Mouse (Mus musculus): Measurements from ENCODE around the gene Prkcz. TPM values are rescaled to one million over a fixed set of nuclear protein-coding genes. Genes with fewer than 3 reads are reported as not detected.

Gene Prkcz
- total RNA-seq, 2 experiments from 2014 or later: 221 to 226 TPM

- no peak for TF ChIP-seq CTCF (IDR thresholded peaks at IDR 0.05)
- no peak for DNase-seq (ENCODE audit: extremely low spot score in 1 of 2, low spot score in 2 of 2)
- Histone ChIP-seq H3K4me3 (peak overlapping the region; percentile 14; the same call in 1 of the 2 replicates), H3K27ac (peak overlapping the region; percentile 100)
- intact Hi-C loops (cut with DNase I): loop anchor here (1.0 kb wide), 1 partner anchor 11 kb away; no protein-coding TSS in a partner anchor
Observed at GRCm38 (mm10) chr4:155234371-155235310, 126.5 kb downstream of the Prkcz start.

GRCm38 (mm10) chr4:155233878-155234277, 127.3 kb downstream of the Prkcz start:
- TF ChIP-seq CTCF (IDR thresholded peaks at IDR 0.05): no peak; the same call in 1 of the 2 replicates
- Histone ChIP-seq H3K4me3 (no peak overlapping the region), H3K27ac (peak overlapping the region; percentile 100)
- intact Hi-C loops (cut with DNase I): loop anchor here (1.0 kb wide), 1 partner anchor 11 kb away; no protein-coding TSS in a partner anchor
- DNase-seq (ENCODE audit: extremely low spot score in 1 of 2, low spot score in 2 of 2): peak; percentile 85 to 90

- no peak for TF ChIP-seq CTCF (IDR thresholded peaks at IDR 0.05)
- Histone ChIP-seq H3K27ac (no peak overlapping the region), H3K4me3 (no peak overlapping the region)
- no peak for DNase-seq (ENCODE audit: extremely low spot score in 1 of 2, low spot score in 2 of 2)
- intact Hi-C loops (cut with DNase I): no loop called here
Observed at GRCm38 (mm10) chr4:155228461-155228860, 132.7 kb downstream of the Prkcz start.

- no peak overlapping the region for H3K4me3 ChIP-seq
- H3K27ac ChIP-seq: no peak overlapping the region
- DNase-seq (ENCODE audit: extremely low spot score in 1 of 2, low spot score in 2 of 2): no peak
- TF ChIP-seq CTCF (IDR thresholded peaks at IDR 0.05): no peak
- intact Hi-C loops (cut with DNase I): no loop called here
Observed at GRCm38 (mm10) chr4:155227986-155228385, 133.2 kb downstream of the Prkcz start.

GRCm38 (mm10) chr4:155225918-155226317, 135.2 kb downstream of the Prkcz start:
- no peak for TF ChIP-seq CTCF (IDR thresholded peaks at IDR 0.05)
- Histone ChIP-seq H3K27ac (no peak overlapping the region), H3K4me3 (no peak overlapping the region)
- no peak for DNase-seq (ENCODE audit: extremely low spot score in 1 of 2, low spot score in 2 of 2)
- intact Hi-C loops (cut with DNase I): no loop called here

- Histone ChIP-seq H3K27ac (peak overlapping the region; percentile 100), H3K4me3 (peak overlapping the region; percentile 56)
- DNase-seq (ENCODE audit: extremely low spot score in 1 of 2, low spot score in 2 of 2): no peak
- intact Hi-C loops (cut with DNase I): loop anchor here (1.0 to 5.0 kb wide), 3 partner anchors 10 to 77 kb away; partner anchors contain the start of gene Faap20
- TF ChIP-seq CTCF (IDR thresholded peaks at IDR 0.05): no peak
Observed at GRCm38 (mm10) chr4:155223594-155224528, 137.3 kb downstream of the Prkcz start.

- peak; percentile 100 for DNase-seq (ENCODE audit: extremely low spot score in 1 of 2, low spot score in 2 of 2)
- Histone ChIP-seq H3K27ac (peak overlapping the region; percentile 100), H3K4me3 (peak overlapping the region; percentile 56)
- peak; percentile 44 for TF ChIP-seq CTCF (IDR thresholded peaks at IDR 0.05)
- intact Hi-C loops (cut with DNase I): loop anchor here (1.0 to 5.0 kb wide), 3 partner anchors 11 to 76 kb away; partner anchors contain the start of gene Faap20
Observed at GRCm38 (mm10) chr4:155222841-155223593, 138.1 kb downstream of the Prkcz start.

- Histone ChIP-seq H3K27ac (peak within 1 kb of the TSS; percentile 100), H3K4me3 (peak within 1 kb of the TSS; percentile 85)
- DNase-seq (ENCODE audit: extremely low spot score in 1 of 2, low spot score in 2 of 2): no peak
- intact Hi-C loops (cut with DNase I): loop anchor here (2.0 to 5.0 kb wide), 2 partner anchors 26 to 75 kb away; partner anchors contain the start of gene Faap20
- no peak for TF ChIP-seq CTCF (IDR thresholded peaks at IDR 0.05)
Observed at GRCm38 (mm10) chr4:155222552-155222840, 138.7 kb downstream of the Prkcz start, which contains the start of gene Ski. Gene Ski (minus strand): TSS chr4:155222592.

GRCm38 (mm10) chr4:155221599-155222551, 139.3 kb downstream of the Prkcz start:
- no peak; the same call in 1 of the 2 replicates for TF ChIP-seq CTCF (IDR thresholded peaks at IDR 0.05)
- peak overlapping the region; percentile 86 for H3K27ac ChIP-seq
- DNase-seq (ENCODE audit: extremely low spot score in 1 of 2, low spot score in 2 of 2): peak; percentile 71 to 74
- peak overlapping the region; percentile 85 for H3K4me3 ChIP-seq
- intact Hi-C loops (cut with DNase I): loop anchor here (2.0 to 5.0 kb wide), 3 partner anchors 27 to 75 kb away; partner anchors contain the start of gene Faap20

GRCm38 (mm10) chr4:155221106-155221505, 140.1 kb downstream of the Prkcz start:
- H3K4me3 ChIP-seq: peak overlapping the region; percentile 85
- H3K27ac ChIP-seq: peak overlapping the region; percentile 86
- no peak for DNase-seq (ENCODE audit: extremely low spot score in 1 of 2, low spot score in 2 of 2)
- TF ChIP-seq CTCF (IDR thresholded peaks at IDR 0.05): no peak
- intact Hi-C loops (cut with DNase I): loop anchor here (2.0 to 5.0 kb wide), 2 partner anchors 42 to 74 kb away; no protein-coding TSS in a partner anchor
